Mouse (Mus musculus) thymus, adult 2 months (tissue): ENCODE results near the gene Tnfsf13b.

Source experiments
- CTCF ChIP-seq: fragments of 200-500 bp; IDR thresholded peaks from 2 replicates; pipeline ENCODE4 v1.5.1; 2012; ENCODE audit warnings: mild to moderate bottlenecking, control low read depth, low read length, moderate library complexity, borderline replicate concordance; ENCODE audit not compliant: control insufficient read depth, poor library complexity, insufficient read depth; ENCODE audit errors: extremely low read depth
- POLR2A ChIP-seq: fragments of 200-500 bp; IDR thresholded peaks from 2 replicates; pipeline ENCODE4 v1.6.1; 2012; ENCODE audit warnings: mild to moderate bottlenecking, low read length, control low read depth, moderate library complexity; ENCODE audit not compliant: control insufficient read depth, poor library complexity, insufficient read depth; ENCODE audit errors: extremely low read depth

DNA sequence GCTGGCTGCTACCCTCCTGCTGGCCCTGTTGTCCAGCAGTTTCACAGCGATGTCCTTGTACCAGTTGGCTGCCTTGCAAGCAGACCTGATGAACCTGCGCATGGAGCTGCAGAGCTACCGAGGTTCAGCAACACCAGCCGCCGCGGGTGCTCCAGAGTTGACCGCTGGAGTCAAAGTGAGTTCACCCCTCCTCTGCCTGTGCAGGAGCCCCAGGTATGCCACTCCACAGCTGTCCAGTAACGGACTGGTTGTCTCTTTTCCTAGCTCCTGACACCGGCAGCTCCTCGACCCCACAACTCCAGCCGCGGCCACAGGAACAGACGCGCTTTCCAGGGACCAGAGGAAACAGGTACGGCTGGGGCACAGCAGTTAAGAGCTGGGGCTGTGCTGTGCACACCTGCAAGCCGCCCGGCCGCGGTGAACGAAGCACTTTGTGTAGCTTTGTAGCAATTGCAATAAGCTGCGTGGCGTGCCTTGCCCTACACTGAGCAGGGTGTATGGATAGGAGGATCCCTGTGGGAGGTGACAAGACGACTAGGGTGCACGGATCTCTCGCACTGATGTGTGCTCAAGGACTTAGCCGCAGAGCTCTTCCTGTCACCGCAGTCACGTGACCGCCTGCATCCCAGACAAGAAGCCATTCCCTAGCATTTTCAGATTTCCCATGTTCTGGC lies 856 bp downstream of the Tnfsf13b start:
- TF ChIP-seq POLR2A: no peak
- TF ChIP-seq CTCF: no peak
